Mouse (Mus musculus): ENCODE measurements around the gene Tmem164. TPM values are rescaled to one million over a fixed set of nuclear protein-coding genes. Genes with fewer than 3 reads are reported as not detected.

The Tmem164 gene
- polyA plus RNA-seq, 1 experiment from 2014 or later: 79.2 TPM

GRCm38 (mm10) chrX:142846266-142846665 is 165.1 kb downstream of the Tmem164 start:
- WGBS: 95% methylated on average over 6 of the region's 6 CpGs
- H3K36me3 ChIP-seq: peaks cover 8% of the 10 kb centered on the region; the same call in 1 of the 2 replicates
- H3K27ac ChIP-seq: no peak overlapping the region
- no peak for DNase-seq (ENCODE audit: low spot score)
- H3K4me1 ChIP-seq: no peaks in the 10 kb centered on the region
- peaks cover 74% of the 10 kb centered on the region for H3K27me3 ChIP-seq (ENCODE audit: low read depth, poor library complexity, severe bottlenecking)
- H3K4me3 ChIP-seq: no peak overlapping the region
- no peaks in the 10 kb centered on the region for H3K9me3 ChIP-seq (replicated peaks)

DNA sequence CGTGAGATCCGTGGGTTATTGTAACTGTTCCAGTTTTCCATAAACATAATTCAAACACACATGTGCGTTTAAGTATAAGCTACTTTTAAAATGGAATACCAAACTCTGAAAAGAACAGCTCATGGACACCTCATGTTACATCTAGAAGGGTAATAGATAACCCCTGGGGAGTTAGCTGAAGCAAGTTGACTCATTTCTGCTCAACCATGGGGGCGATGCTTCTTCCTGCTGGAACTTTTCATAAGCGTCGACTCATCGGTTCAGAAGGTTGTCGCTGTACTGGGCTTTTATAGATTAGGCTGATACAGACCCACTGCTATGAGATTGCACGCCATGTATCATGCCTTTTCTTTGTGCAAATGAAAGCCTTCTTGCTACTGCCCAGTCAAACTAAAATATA is 166.8 kb downstream of the Tmem164 start:
- H3K4me1 ChIP-seq: no peaks in the 10 kb centered on the region
- no peak overlapping the region for H3K27ac ChIP-seq
- no peak for DNase-seq (ENCODE audit: low spot score)
- 96% methylated on average over 9 of the region's 9 CpGs for WGBS
- no peaks in the 10 kb centered on the region for H3K36me3 ChIP-seq
- H3K27me3 ChIP-seq (ENCODE audit: low read depth, poor library complexity, severe bottlenecking): peaks cover 61% of the 10 kb centered on the region
- H3K9me3 ChIP-seq (replicated peaks): no peaks in the 10 kb centered on the region
- no peak overlapping the region for H3K4me3 ChIP-seq

GRCm38 (mm10) chrX:142869844-142870243 is 188.6 kb downstream of the Tmem164 start:
- H3K27me3 ChIP-seq (ENCODE audit: low read depth, poor library complexity, severe bottlenecking): peaks cover 48% of the 10 kb centered on the region
- H3K36me3 ChIP-seq: no peaks in the 10 kb centered on the region
- whole genome bisulfite sequencing: 93% methylated on average over 2 of the region's 2 CpGs
- H3K27ac ChIP-seq: no peak overlapping the region
- H3K9me3 ChIP-seq (replicated peaks): no peaks in the 10 kb centered on the region
- DNase-seq (ENCODE audit: low spot score): no peak
- H3K4me3 ChIP-seq: no peak overlapping the region
- H3K4me1 ChIP-seq: no peaks in the 10 kb centered on the region

GRCm38 (mm10) chrX:142882255-142882654 is 201.0 kb downstream of the Tmem164 start:
- H3K4me1 ChIP-seq: no peaks in the 10 kb centered on the region
- no peak overlapping the region for H3K27ac ChIP-seq
- 90% methylated on average over 5 of the region's 5 CpGs for WGBS
- no peak for DNase-seq (ENCODE audit: low spot score)
- no peaks in the 10 kb centered on the region for H3K9me3 ChIP-seq (replicated peaks)
- peaks cover 96% of the 10 kb centered on the region for H3K27me3 ChIP-seq (ENCODE audit: low read depth, poor library complexity, severe bottlenecking)
- no peak overlapping the region for H3K4me3 ChIP-seq
- no peaks in the 10 kb centered on the region for H3K36me3 ChIP-seq

DNA sequence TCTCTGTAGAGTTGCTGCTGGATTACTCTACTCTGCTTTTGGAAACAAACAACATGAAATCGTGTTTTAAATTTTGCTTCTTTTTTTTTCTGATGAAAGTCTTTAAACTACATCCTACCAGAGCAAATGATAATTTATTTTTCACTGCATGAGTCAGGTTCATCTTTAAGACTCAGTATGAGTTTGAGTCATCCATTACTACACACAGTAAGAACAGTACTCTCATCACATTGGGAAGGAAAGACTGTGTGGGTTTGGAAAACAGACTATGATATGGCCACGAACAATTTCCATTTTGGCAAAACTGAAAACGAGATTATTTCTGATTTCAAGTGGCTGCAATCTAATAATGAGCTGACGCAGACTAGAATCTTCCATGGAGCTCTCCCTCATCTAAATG is 202.4 kb downstream of the Tmem164 start:
- Histone ChIP-seq H3K4me3 (no peak overlapping the region), H3K27ac (no peak overlapping the region), H3K4me1 (no peaks in the 10 kb centered on the region), H3K27me3 (ENCODE audit: low read depth, poor library complexity, severe bottlenecking) (peaks cover 96% of the 10 kb centered on the region), H3K36me3 (no peaks in the 10 kb centered on the region), H3K9me3 (replicated peaks) (no peaks in the 10 kb centered on the region)
- WGBS: 95% methylated on average over 4 of the region's 4 CpGs
- DNase-seq (ENCODE audit: low spot score): no peak

DNA sequence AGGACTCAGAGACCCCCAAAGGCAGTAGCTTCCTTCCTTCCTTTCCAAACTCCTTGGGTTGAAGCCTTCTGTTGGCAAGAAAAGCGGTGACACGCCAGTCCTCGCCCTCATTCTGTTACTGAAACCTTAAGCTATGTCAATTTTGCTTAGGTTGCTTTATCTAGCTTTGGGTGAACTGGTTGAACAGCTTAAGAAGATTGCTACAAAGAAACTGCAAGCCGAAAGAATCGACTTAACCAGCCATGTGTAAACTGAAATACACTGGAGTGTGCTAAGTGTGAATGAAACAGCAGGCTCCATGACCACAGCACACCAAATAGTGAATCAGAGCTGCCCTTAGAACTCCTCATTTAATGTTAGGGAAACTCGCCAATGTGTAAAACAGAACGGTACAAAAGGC is 204.8 kb downstream of the Tmem164 start:
- DNase-seq (ENCODE audit: low spot score): no peak
- H3K4me1 ChIP-seq: no peaks in the 10 kb centered on the region
- peaks cover 91% of the 10 kb centered on the region for H3K27me3 ChIP-seq (ENCODE audit: low read depth, poor library complexity, severe bottlenecking)
- H3K27ac ChIP-seq: no peak overlapping the region
- H3K36me3 ChIP-seq: no peaks in the 10 kb centered on the region
- H3K4me3 ChIP-seq: no peak overlapping the region
- 91% methylated on average over 7 of the region's 7 CpGs for WGBS
- H3K9me3 ChIP-seq (replicated peaks): no peaks in the 10 kb centered on the region

MicroRNAs encoded within 50 kb of the gene (microRNA counts, 519-probe panel; counts per million panel counts)
- 5,631 counts per million, percentile 91 among the panel's probes with 10 or more counts for microRNA mmu-miR-652

Small RNA genes within 50 kb of the gene (microRNA-seq; reads per million reads assigned to microRNA genes)
- gene Mir652: 10,807 reads per million, percentile 96 among the genes with 10 or more reads in this experiment

Data from limb, embryonic 10.5 days (tissue).